Mouse (Mus musculus): ENCODE measurements around the gene Ubald2. TPM values are rescaled to one million over a fixed set of nuclear protein-coding genes. Genes with fewer than 3 reads are reported as not detected.

The Ubald2 gene
- polyA plus RNA-seq, 1 experiment from 2014 or later, result 53.8 TPM

GRCm38 (mm10) chr11:116479832-116480231, 45.9 kb downstream of the Ubald2 start:
- Histone ChIP-seq H3K4me1 (no peaks in the 10 kb centered on the region), H3K27me3 (replicated peaks) (no peaks in the 10 kb centered on the region), H3K4me3 (no peak overlapping the region), H3K27ac (no peak overlapping the region), H3K9me3 (no peaks in the 10 kb centered on the region), H3K36me3 (peaks cover 97% of the 10 kb centered on the region), H3K4me2 (replicated peaks) (no peak overlapping the region), H3K9ac (no peak overlapping the region)
- 67% methylated on average over 8 of the region's 8 CpGs for WGBS
- ATAC-seq (ENCODE audit: low FRiP score, low read depth), result no peak

- Histone ChIP-seq H3K27ac (no peak overlapping the region), H3K4me1 (no peaks in the 10 kb centered on the region), H3K36me3 (peaks cover 96% of the 10 kb centered on the region), H3K4me2 (replicated peaks) (no peak overlapping the region), H3K4me3 (no peak overlapping the region), H3K27me3 (replicated peaks) (no peaks in the 10 kb centered on the region), H3K9ac (no peak overlapping the region), H3K9me3 (no peaks in the 10 kb centered on the region)
- WGBS, result 95% methylated on average over 8 of the region's 8 CpGs
- ATAC-seq (ENCODE audit: low FRiP score, low read depth), result no peak
These were observed 47.1 kb downstream of the Ubald2 start for GRCm38 (mm10) chr11:116480975-116481374.

GRCm38 (mm10) chr11:116481776-116482175, 47.9 kb downstream of the Ubald2 start:
- ATAC-seq (ENCODE audit: low FRiP score, low read depth), result no peak
- no peak overlapping the region for H3K4me2 ChIP-seq (replicated peaks)
- 88% methylated on average over 7 of the region's 7 CpGs for WGBS
- H3K4me3 ChIP-seq, result no peak overlapping the region
- H3K27ac ChIP-seq, result no peak overlapping the region
- H3K4me1 ChIP-seq, result no peaks in the 10 kb centered on the region
- H3K9ac ChIP-seq, result no peak overlapping the region
- H3K27me3 ChIP-seq (replicated peaks), result no peaks in the 10 kb centered on the region
- no peaks in the 10 kb centered on the region for H3K9me3 ChIP-seq
- peaks cover 96% of the 10 kb centered on the region for H3K36me3 ChIP-seq

- no peak overlapping the region for H3K4me3 ChIP-seq
- WGBS, result 94% methylated on average over 8 of the region's 8 CpGs
These were observed 50.4 kb downstream of the Ubald2 start for GRCm38 (mm10) chr11:116484261-116484660.

DNA sequence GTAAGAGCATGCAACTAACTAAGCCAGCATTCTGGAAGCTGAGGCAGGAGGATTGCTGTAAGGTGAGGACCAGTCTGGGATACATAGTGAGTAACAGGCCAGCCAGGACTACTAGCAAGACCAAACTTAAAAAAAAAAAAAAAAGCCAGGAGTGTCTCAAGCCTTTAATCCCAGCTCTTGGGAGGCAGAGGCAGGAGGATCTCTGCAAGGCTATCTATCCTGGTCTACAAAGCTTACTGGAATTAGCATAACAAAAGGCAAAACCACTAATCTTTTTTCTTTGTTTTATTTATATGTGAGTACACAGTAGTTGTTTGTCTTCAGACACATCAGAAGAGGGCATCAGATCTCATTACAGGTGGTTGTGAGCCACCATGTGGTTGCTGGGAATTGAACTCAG, 54.3 kb downstream of the Ubald2 start:
- ATAC-seq (ENCODE audit: low FRiP score, low read depth), result no peak
- peaks cover 4% of the 10 kb centered on the region for H3K4me1 ChIP-seq
- H3K36me3 ChIP-seq, result peaks cover 44% of the 10 kb centered on the region
- no peaks in the 10 kb centered on the region for H3K27me3 ChIP-seq (replicated peaks)
- H3K9me3 ChIP-seq, result no peaks in the 10 kb centered on the region
- H3K27ac ChIP-seq, result no peak overlapping the region
- H3K4me2 ChIP-seq (replicated peaks), result no peak overlapping the region
- no peak overlapping the region for H3K4me3 ChIP-seq
- no peak overlapping the region for H3K9ac ChIP-seq

More at GRCm38 (mm10) chr11:116484261-116484660, 50.4 kb downstream of the Ubald2 start:
- Histone ChIP-seq H3K27ac (no peak overlapping the region), H3K9ac (no peak overlapping the region), H3K4me2 (replicated peaks) (no peak overlapping the region), H3K36me3 (peaks cover 81% of the 10 kb centered on the region), H3K9me3 (no peaks in the 10 kb centered on the region), H3K27me3 (replicated peaks) (no peaks in the 10 kb centered on the region), H3K4me1 (peaks cover 4% of the 10 kb centered on the region)
- no peak for ATAC-seq (ENCODE audit: low FRiP score, low read depth)

Other genes starting within 250 kb of the Ubald2 start
- 67.6 and 68.9 TPM in 2 replicates for gene Ten1, start 235.2 kb upstream of the Ubald2 start, polyA plus RNA-seq (2016; fragmentation: Nextera tagmentation; extraction: Ambion mirVana)
- gene Acox1, start 235.0 kb upstream of the Ubald2 start, polyA plus RNA-seq (2016; fragmentation: Nextera tagmentation; extraction: Ambion mirVana), result 42.2 and 44.0 TPM in 2 replicates
- 0.76 and 0.95 TPM in 2 replicates for gene Evpl, start 196.0 kb upstream of the Ubald2 start, polyA plus RNA-seq (2016; fragmentation: Nextera tagmentation; extraction: Ambion mirVana)
- 85.3 and 88.4 TPM in 2 replicates for gene Srp68, start 159.9 kb upstream of the Ubald2 start, polyA plus RNA-seq (2016; fragmentation: Nextera tagmentation; extraction: Ambion mirVana)
- gene Galr2, start 153.2 kb upstream of the Ubald2 start, polyA plus RNA-seq (2016; fragmentation: Nextera tagmentation; extraction: Ambion mirVana), result 1.4 and 2.0 TPM in 2 replicates
- gene Exoc7, start 126.9 kb upstream of the Ubald2 start, polyA plus RNA-seq (2016; fragmentation: Nextera tagmentation; extraction: Ambion mirVana), result 75.5 and 89.3 TPM in 2 replicates
- 7.1 and 7.3 TPM in 2 replicates for gene Foxj1, start 98.7 kb upstream of the Ubald2 start, polyA plus RNA-seq (2016; fragmentation: Nextera tagmentation; extraction: Ambion mirVana)
- 54.3 and 62.8 TPM in 2 replicates for gene Rnf157, start 21.1 kb upstream of the Ubald2 start, polyA plus RNA-seq (2016; fragmentation: Nextera tagmentation; extraction: Ambion mirVana)
- gene Qrich2, start 32.1 kb downstream of the Ubald2 start, polyA plus RNA-seq (2016; fragmentation: Nextera tagmentation; extraction: Ambion mirVana), result not detected in 2 replicates
- gene Prpsap1, start 60.1 kb downstream of the Ubald2 start, polyA plus RNA-seq (2016; fragmentation: Nextera tagmentation; extraction: Ambion mirVana), result 199 and 200 TPM in 2 replicates
- 7.6 and 9.3 TPM in 2 replicates for gene Sphk1, start 96.8 kb downstream of the Ubald2 start, polyA plus RNA-seq (2016; fragmentation: Nextera tagmentation; extraction: Ambion mirVana)
- 34.3 and 37.6 TPM in 2 replicates for gene Ube2o, start 147.4 kb downstream of the Ubald2 start, polyA plus RNA-seq (2016; fragmentation: Nextera tagmentation; extraction: Ambion mirVana)
- not detected in 2 replicates for gene Aanat, start 152.3 kb downstream of the Ubald2 start, polyA plus RNA-seq (2016; fragmentation: Nextera tagmentation; extraction: Ambion mirVana)
- 4.9 and 6.5 TPM in 2 replicates for gene Rhbdf2, start 192.9 kb downstream of the Ubald2 start, polyA plus RNA-seq (2016; fragmentation: Nextera tagmentation; extraction: Ambion mirVana)
- 0.39 and 0.79 TPM in 2 replicates for gene Prcd, start 219.4 kb downstream of the Ubald2 start, polyA plus RNA-seq (2016; fragmentation: Nextera tagmentation; extraction: Ambion mirVana)
- gene Cygb, start 220.2 kb downstream of the Ubald2 start, polyA plus RNA-seq (2016; fragmentation: Nextera tagmentation; extraction: Ambion mirVana), result 6.7 and 6.9 TPM in 2 replicates